Mouse (Mus musculus) hindbrain, embryonic 13.5 days (tissue): ENCODE data around the gene Cdk2ap2. TPM values are rescaled to one million over a fixed set of nuclear protein-coding genes. Genes with fewer than 3 reads are reported as not detected.

ENCODE experiments used
- ATAC-seq: fragments of 200-750 bp; cut with Nextera tagmentation; 2 replicates; pipeline ENCODE4 v1.8.0; 2017; ENCODE audit warnings: moderate TSS enrichment; ENCODE audit not compliant: low FRiP score
- H3K27ac ChIP-seq: fragments of 300-500 bp; sonication (generic); 2 replicates; pipeline ENCODE4 v1.5.1; 2015; ENCODE audit warnings: inconsistent platforms, mild to moderate bottlenecking, moderate library complexity
- H3K27me3 ChIP-seq: fragments of 300-500 bp; sonication (generic); 2 replicates; pipeline ENCODE4 v1.6.1; 2015; ENCODE audit warnings: mild to moderate bottlenecking, inconsistent platforms
- H3K36me3 ChIP-seq: fragments of 300-500 bp; sonication (generic); 2 replicates; pipeline ENCODE4 v1.6.1; 2015; ENCODE audit warnings: mild to moderate bottlenecking, inconsistent platforms
- H3K4me1 ChIP-seq: fragments of 300-500 bp; sonication (generic); replicated peaks from 2 replicates; pipeline ENCODE4 v1.6.1; 2015; ENCODE audit warnings: inconsistent platforms
- H3K4me2 ChIP-seq: fragments of 300-500 bp; sonication (generic); 2 replicates; pipeline ENCODE4 v1.6.1; 2015; ENCODE audit warnings: inconsistent platforms, mild to moderate bottlenecking, moderate library complexity
- H3K4me3 ChIP-seq: fragments of 300-500 bp; sonication (generic); 2 replicates; pipeline ENCODE4 v1.5.1; 2015; ENCODE audit warnings: mild to moderate bottlenecking, inconsistent platforms
- H3K9ac ChIP-seq: fragments of 300-500 bp; sonication (generic); 2 replicates; pipeline ENCODE4 v1.6.1; 2015; ENCODE audit warnings: mild to moderate bottlenecking, inconsistent platforms
- H3K9me3 ChIP-seq: fragments of 300-500 bp; sonication (generic); 2 replicates; pipeline ENCODE4 v1.6.1; 2016; ENCODE audit warnings: inconsistent platforms
- WGBS: fragments of 180-500 bp; shearing (Covaris S2); methylation state at CpG from one replicate; pipeline ENCODE4 v1.1.7; 2015; 5-methylcytosine and 5-hydroxymethylcytosine counted together
- polyA plus RNA-seq: library from polyadenylated mRNA; unstranded; fragments of >200 nt; fragmentation: Nextera tagmentation; extraction: Ambion mirVana; gene quantifications from 2 replicates; pipeline ENCODE4 v1.2.1, GENCODE M21; 2015

The Cdk2ap2 gene
- polyA plus RNA-seq, 1 experiment from 2014 or later, result 81.0 TPM

DNA sequence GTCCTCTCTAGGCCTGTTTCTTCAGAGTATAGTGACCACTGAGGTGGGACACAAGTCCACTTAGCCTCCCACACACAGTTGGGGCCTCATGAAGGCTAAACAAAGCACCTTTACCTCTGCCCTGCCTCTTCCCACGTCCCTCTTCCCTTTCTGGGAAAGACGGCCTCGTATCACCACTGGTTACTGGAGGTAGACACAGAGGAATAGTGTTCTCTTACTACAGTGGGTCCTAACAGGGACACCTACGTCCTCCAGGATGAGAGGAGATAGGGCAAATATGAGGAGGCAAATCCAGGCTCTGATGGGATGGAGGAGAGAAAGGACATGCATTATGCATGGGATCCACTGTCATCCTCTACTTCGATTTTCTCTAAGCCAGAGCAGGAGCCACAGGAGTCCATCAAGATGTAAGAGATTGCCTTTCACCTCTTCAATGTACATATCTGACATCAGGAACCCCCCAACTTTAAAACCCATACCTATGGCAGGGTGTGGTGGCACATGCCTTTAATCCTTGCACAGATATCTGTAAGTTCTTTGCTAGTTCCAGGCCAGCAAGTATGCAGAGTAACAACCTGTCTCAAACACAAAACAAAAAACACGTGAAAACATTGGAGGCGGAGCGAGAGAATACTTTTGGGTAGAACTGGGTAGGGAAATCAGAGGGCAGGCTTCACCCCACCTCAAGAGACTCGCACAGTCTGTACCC, 51.0 kb downstream of the Cdk2ap2 start:
- H3K4me2 ChIP-seq, result peak overlapping the region; percentile 93
- ATAC-seq, result no peak
- H3K27ac ChIP-seq, result peak overlapping the region; percentile 46
- H3K9me3 ChIP-seq, result no peaks in the 10 kb centered on the region
- H3K4me1 ChIP-seq, result peaks cover 30% of the 10 kb centered on the region
- H3K9ac ChIP-seq, result peak overlapping the region; percentile 94
- H3K4me3 ChIP-seq, result peak overlapping the region; percentile 85
- H3K27me3 ChIP-seq, result no peaks in the 10 kb centered on the region
- H3K36me3 ChIP-seq, result peaks cover 29% of the 10 kb centered on the region
- WGBS, result 33% methylated on average over 9 of the region's 9 CpGs

DNA sequence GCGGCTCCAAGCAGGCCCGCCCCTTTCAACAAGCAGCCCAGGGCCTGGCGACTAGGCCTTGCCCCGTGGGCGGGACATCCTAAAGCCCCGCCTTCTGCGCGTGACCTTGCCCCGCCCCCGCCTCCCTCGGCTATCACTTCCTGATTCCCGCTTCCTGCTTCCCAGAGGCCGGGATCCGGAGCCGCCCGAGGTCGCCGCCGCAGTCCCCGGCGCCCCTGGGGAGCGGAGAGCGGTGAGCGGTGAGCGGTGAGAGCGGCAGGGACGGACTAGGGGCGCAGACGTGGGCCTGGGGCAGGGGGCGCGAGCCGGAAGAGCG, 51.5 kb downstream of the Cdk2ap2 start, which contains the start of gene Coro1b:
Coro1b (plus strand) TSS at position 129 of the 316 bp plus-strand sequence.
- Histone ChIP-seq H3K27me3 (no peaks in the 10 kb centered on the region), H3K9me3 (no peaks in the 10 kb centered on the region), H3K9ac (peak within 1 kb of the TSS; percentile 94), H3K4me1 (peaks cover 30% of the 10 kb centered on the region), H3K27ac (peak within 1 kb of the TSS; percentile 85), H3K36me3 (peaks cover 34% of the 10 kb centered on the region), H3K4me3 (peak within 1 kb of the TSS; percentile 85), H3K4me2 (peak within 1 kb of the TSS; percentile 93)
- WGBS, result 0% methylated on average over 33 of the region's 33 CpGs
- peak; percentile 93 for ATAC-seq

Other genes starting within 250 kb of the Cdk2ap2 start
- 52.9 TPM in 2 replicates for gene Chka, start 245.4 kb upstream of the Cdk2ap2 start, polyA plus RNA-seq
- gene Tcirg1, start 190.0 kb upstream of the Cdk2ap2 start, polyA plus RNA-seq, result 15.0 and 15.8 TPM in 2 replicates
- 261 and 264 TPM in 2 replicates for gene Ndufs8, start 184.4 kb upstream of the Cdk2ap2 start, polyA plus RNA-seq
- 1.9 and 2.1 TPM in 2 replicates for gene Aldh3b1, start 167.4 kb upstream of the Cdk2ap2 start, polyA plus RNA-seq
- gene Unc93b1, start 162.0 kb upstream of the Cdk2ap2 start, polyA plus RNA-seq, result 10.1 and 13.2 TPM in 2 replicates
- not detected in 2 replicates for gene Aldh3b3, start 138.5 kb upstream of the Cdk2ap2 start, polyA plus RNA-seq
- gene Aldh3b2, start 124.9 kb upstream of the Cdk2ap2 start, polyA plus RNA-seq, result 0.22 and 0.32 TPM in 2 replicates
- 2.3 TPM in 2 replicates for gene Acy3, start 110.6 kb upstream of the Cdk2ap2 start, polyA plus RNA-seq
- 0.32 and 1.2 TPM in 2 replicates for gene Tbx10, start 104.4 kb upstream of the Cdk2ap2 start, polyA plus RNA-seq
- gene Nudt8, start 96.6 kb upstream of the Cdk2ap2 start, polyA plus RNA-seq, result 22.3 and 27.5 TPM in 2 replicates
- gene Gm49405, start 96.6 kb upstream of the Cdk2ap2 start, polyA plus RNA-seq, result 5.2 and 5.3 TPM in 2 replicates
- 6.5 and 7.8 TPM in 2 replicates for gene Doc2g, start 93.9 kb upstream of the Cdk2ap2 start, polyA plus RNA-seq
- 220 and 241 TPM in 2 replicates for gene Ndufv1, start 84.4 kb upstream of the Cdk2ap2 start, polyA plus RNA-seq
- 418 and 433 TPM in 2 replicates for gene Gstp1, start 59.2 kb upstream of the Cdk2ap2 start, polyA plus RNA-seq
- gene Gstp2, start 51.2 kb upstream of the Cdk2ap2 start, polyA plus RNA-seq, result 1.4 and 4.4 TPM in 2 replicates
- not detected in 2 replicates for gene Gstp3, start 37.6 kb upstream of the Cdk2ap2 start, polyA plus RNA-seq
- gene Cabp2, start 15.6 kb upstream of the Cdk2ap2 start, polyA plus RNA-seq, result not detected in 2 replicates
- 43.3 and 48.5 TPM in 2 replicates for gene Pitpnm1, start 2.8 kb downstream of the Cdk2ap2 start, polyA plus RNA-seq
- gene Aip, start 28.7 kb downstream of the Cdk2ap2 start, polyA plus RNA-seq, result 90.3 and 91.7 TPM in 2 replicates
- gene Gpr152, start 42.6 kb downstream of the Cdk2ap2 start, polyA plus RNA-seq, result not detected in 2 replicates
- 0.29 and 0.30 TPM in 2 replicates for gene Cabp4, start 46.9 kb downstream of the Cdk2ap2 start, polyA plus RNA-seq
- gene Coro1b, start 51.4 kb downstream of the Cdk2ap2 start, polyA plus RNA-seq, result 128 and 130 TPM in 2 replicates
- gene Ptprcap, start 56.4 kb downstream of the Cdk2ap2 start, polyA plus RNA-seq, result 0.47 and 0.66 TPM in 2 replicates
- 61.6 and 64.3 TPM in 2 replicates for gene Rps6kb2, start 66.2 kb downstream of the Cdk2ap2 start, polyA plus RNA-seq
- gene Carns1, start 78.3 kb downstream of the Cdk2ap2 start, polyA plus RNA-seq, result 5.1 and 5.6 TPM in 2 replicates
- 0.88 and 1.1 TPM in 2 replicates for gene Tbc1d10c, start 94.1 kb downstream of the Cdk2ap2 start, polyA plus RNA-seq
- 609 and 611 TPM in 2 replicates for gene Ppp1ca, start 94.9 kb downstream of the Cdk2ap2 start, polyA plus RNA-seq
- gene Rad9a, start 104.5 kb downstream of the Cdk2ap2 start, polyA plus RNA-seq, result 20.4 and 24.6 TPM in 2 replicates
- gene Clcf1, start 117.1 kb downstream of the Cdk2ap2 start, polyA plus RNA-seq, result 0.58 and 1.0 TPM in 2 replicates
- not detected in 2 replicates for gene AC109138.7, start 117.2 kb downstream of the Cdk2ap2 start, polyA plus RNA-seq
- 19.7 and 20.2 TPM in 2 replicates for gene Pold4, start 134.7 kb downstream of the Cdk2ap2 start, polyA plus RNA-seq
- gene Ssh3, start 172.0 kb downstream of the Cdk2ap2 start, polyA plus RNA-seq, result 10.4 and 10.6 TPM in 2 replicates
- gene Ankrd13d, start 186.0 kb downstream of the Cdk2ap2 start, polyA plus RNA-seq, result 29.9 and 33.1 TPM in 2 replicates
- gene Grk2, start 209.0 kb downstream of the Cdk2ap2 start, polyA plus RNA-seq, result 19.6 and 20.0 TPM in 2 replicates